9 mouse cellular contexts compared by ENCODE assay signal in the genomic region with DNA sequence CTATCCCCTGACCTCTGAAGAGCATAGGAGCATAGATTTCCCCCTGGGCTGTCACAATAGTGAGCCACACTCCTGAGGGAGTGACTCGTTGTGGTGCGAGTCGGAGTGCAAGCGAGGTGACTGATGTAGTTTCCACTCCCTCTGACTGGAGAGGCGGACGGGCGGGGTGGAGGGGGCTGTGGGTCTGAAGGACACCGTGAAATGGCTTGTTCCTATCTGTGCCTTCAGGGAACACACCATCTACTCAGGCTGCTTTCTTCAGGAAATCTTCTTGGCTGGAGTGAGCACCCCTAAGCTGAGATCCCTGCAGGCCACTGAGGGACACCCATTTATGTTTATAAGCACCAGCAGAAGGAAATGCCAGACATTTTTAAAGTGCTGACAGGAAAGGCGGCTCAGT. TPM values are rescaled to one million over a fixed set of nuclear protein-coding genes. Genes with fewer than 3 reads are reported as not detected.
DNase-seq lines count a peak whose midpoint lies in the region; ATAC-seq and TF ChIP-seq lines count a peak whose summit lies in the region.
"Had no signal": no experiment of that assay in that cellular context is flagged by ENCODE, and none has a peak within 500 bp of the region (broad histone marks: within the 10 kb centered on the region; RNA-seq: fewer than 3 reads in every experiment).

No protein-coding gene starts in this region.

- no peaks in the 10 kb centered on the region for H3K36me3 ChIP-seq in kidney, adult 2 months (ENCODE audit: control insufficient read depth, insufficient read depth, low read length)
- H3K36me3 ChIP-seq in heart, embryonic 13.5 days: no peaks in the 10 kb centered on the region
- H3K36me3 ChIP-seq in macrophage (ENCODE audit: inconsistent target): no peaks in the 10 kb centered on the region
- H3K36me3 ChIP-seq: G1E had no signal

- no peak for TF ChIP-seq CTCF in kidney, adult 2 months (conservative IDR thresholded peaks at IDR 0.05; ENCODE audit: insufficient read depth, insufficient read length, low read depth, low read length)

- H3K79me2 ChIP-seq in macrophage (ENCODE audit: inconsistent target): no peaks in the 10 kb centered on the region

- H3K4me2 ChIP-seq in heart, embryonic 13.5 days: peak overlapping the region; percentile 65

- H3K4me3 ChIP-seq in kidney, adult 2 months (ENCODE audit: insufficient read depth, low read depth, low read length): no peak overlapping the region
- peak overlapping the region; percentile 39; the same call in 1 of the 2 replicates for H3K4me3 ChIP-seq in heart, embryonic 13.5 days
- H3K4me3 ChIP-seq in macrophage (ENCODE audit: inconsistent target): no peak overlapping the region

- ATAC-seq in heart, embryonic 13.5 days (ENCODE audit: extremely low read depth, insufficient number of reproducible peaks, low FRiP score, low TSS enrichment): no peak

- H3K4me1 ChIP-seq in kidney, adult 2 months (ENCODE audit: control insufficient read depth, insufficient read depth, low read length): no peaks in the 10 kb centered on the region
- H3K4me1 ChIP-seq in heart, embryonic 13.5 days: peaks cover 16% of the 10 kb centered on the region

- H3K9ac ChIP-seq in heart, embryonic 13.5 days: no peak overlapping the region; the same call in 1 of the 2 replicates

- TF ChIP-seq POLR2A in kidney, adult 2 months (IDR thresholded peaks at IDR 0.05; ENCODE audit: low read depth, low read length): no peak

- 34% methylated on average over 9 of the region's 9 CpGs for WGBS in kidney, adult 2 months
- WGBS in heart, embryonic 13.5 days: 10% methylated on average over 9 of the region's 9 CpGs
- 82% methylated on average over 6 of the region's 9 CpGs for WGBS in macrophage (ENCODE audit: missing documents)

- no peaks in the 10 kb centered on the region for H3K27me3 ChIP-seq in kidney, adult 2 months (replicated peaks; ENCODE audit: control insufficient read depth, insufficient read depth, low read length)
- H3K27me3 ChIP-seq in heart, embryonic 13.5 days (replicated peaks): peaks cover 67% of the 10 kb centered on the region

- H3K9me3 ChIP-seq in heart, embryonic 13.5 days: no peaks in the 10 kb centered on the region
- H3K9me3 ChIP-seq: G1E had no signal

- H3K27ac ChIP-seq in kidney, adult 2 months (ENCODE audit: insufficient read depth, low read depth, low read length): peak overlapping the region; percentile 3
- H3K27ac ChIP-seq in heart, embryonic 13.5 days (replicated peaks): no peak overlapping the region
- peak overlapping the region; percentile 64 for H3K27ac ChIP-seq in macrophage

- DNase-seq in kidney, adult 2 months: peak; percentile 49
- DNase-seq in kidney, postnatal 14 days: no peak
- DNase-seq in cerebellum, adult 9-11 months: peak; percentile 71
- DNase-seq in ovary, postnatal 10 days (ENCODE audit: low spot score): no peak
- DNase-seq in c-Kit-positive CD71-positive TER-119-positive erythroid progenitor cells, embryonic 14.5 days (ENCODE audit: low spot score): no peak
- no peak for DNase-seq in adipocyte (ENCODE audit: low spot score)

RNA-seq across cellular contexts. Expression of a gene that starts 8.7 kb away (rescaled TPM):
- 0.46 TPM in 1 of 2 replicates, not detected in the other for polyA plus RNA-seq in kidney, adult 2 months (2012; rRNA removed)
- polyA plus RNA-seq in heart, embryonic 13.5 days (2015; fragmentation: Nextera tagmentation; extraction: Ambion mirVana): not detected in 2 replicates
- total RNA-seq in macrophage (2018; cell fraction: chromatin; rRNA removed): not detected
- not detected for total RNA-seq in macrophage (2018; cell fraction: cytosol; rRNA removed)
- total RNA-seq in macrophage (2018; cell fraction: nucleus; rRNA removed): not detected
- polyA plus RNA-seq in macrophage (2018): not detected in 3 replicates
- total RNA-seq: G1E had no signal
- polyA plus RNA-seq: G1E had no signal

RNA-seq across cellular contexts. Expression of a gene that starts 24.5 kb away (rescaled TPM):
- 0.15 and 0.33 TPM in 2 replicates for polyA plus RNA-seq in kidney, adult 2 months (2012; rRNA removed)
- 0.15 and 0.17 TPM in 2 replicates for polyA plus RNA-seq in heart, embryonic 13.5 days (2015; fragmentation: Nextera tagmentation; extraction: Ambion mirVana)
- total RNA-seq in macrophage (2018; cell fraction: chromatin; rRNA removed): not detected
- total RNA-seq in macrophage (2018; cell fraction: cytosol; rRNA removed): under 1 TPM in 5 of 26 experiments, not detected in 21; 0.04 to 0.10 (median 0.06) TPM
- total RNA-seq in macrophage (2018; cell fraction: nucleus; rRNA removed): not detected
- polyA plus RNA-seq in macrophage (2018): 0.10 TPM in 1 of 3 replicates, not detected in the others
- polyA plus RNA-seq: G1E had no signal

RNA-seq across cellular contexts. Expression of a gene that starts 25.3 kb away (rescaled TPM):
- 4.2 and 6.3 TPM in 2 replicates for polyA plus RNA-seq in kidney, adult 2 months (2012; rRNA removed)
- polyA plus RNA-seq in heart, embryonic 13.5 days (2015; fragmentation: Nextera tagmentation; extraction: Ambion mirVana): 0.29 and 0.32 TPM in 2 replicates
- total RNA-seq in macrophage (2018; cell fraction: chromatin; rRNA removed): under 1 TPM in 4 of 26 experiments, not detected in 22; 0.44 to 0.57 (median 0.46) TPM
- under 1 TPM in 14 of 26 experiments, not detected in 12; 0.06 to 0.30 (median 0.18) TPM for total RNA-seq in macrophage (2018; cell fraction: cytosol; rRNA removed)
- total RNA-seq in macrophage (2018; cell fraction: nucleus; rRNA removed): 1 to 10 TPM in 1 of 26 experiments, under 1 TPM in 10, not detected in 15; 0.24 to 1.2 (median 0.49) TPM
- polyA plus RNA-seq in macrophage (2018): 0.17 to 0.25 TPM in 2 of 3 replicates, not detected in the other

RNA-seq across cellular contexts. Expression of a gene that starts 30.4 kb away (rescaled TPM):
- polyA plus RNA-seq in kidney, adult 2 months (2012; rRNA removed): 135 and 145 TPM in 2 replicates
- polyA plus RNA-seq in heart, embryonic 13.5 days (2015; fragmentation: Nextera tagmentation; extraction: Ambion mirVana): 151 and 166 TPM in 2 replicates
- 100 to 1,000 TPM; 229 to 414 (median 301) TPM for total RNA-seq in macrophage (2018; cell fraction: chromatin; rRNA removed)
- total RNA-seq in macrophage (2018; cell fraction: cytosol; rRNA removed): 100 to 1,000 TPM; 114 to 160 (median 137) TPM
- 100 to 1,000 TPM; 130 to 231 (median 195) TPM for total RNA-seq in macrophage (2018; cell fraction: nucleus; rRNA removed)
- polyA plus RNA-seq in macrophage (2018): 62.0 to 139 TPM (median 129 TPM) in 3 replicates

RNA-seq across cellular contexts. Expression of a gene that starts 39.0 kb away (rescaled TPM):
- 4.2 and 6.6 TPM in 2 replicates for polyA plus RNA-seq in kidney, adult 2 months (2012; rRNA removed)
- 18.8 and 23.1 TPM in 2 replicates for polyA plus RNA-seq in heart, embryonic 13.5 days (2015; fragmentation: Nextera tagmentation; extraction: Ambion mirVana)
- total RNA-seq in macrophage (2018; cell fraction: chromatin; rRNA removed): 10 to 100 TPM in 9 of 26 experiments, 1 to 10 TPM in 17; 1.5 to 19.1 (median 7.0) TPM
- 1 to 10 TPM; 1.4 to 4.0 (median 2.1) TPM for total RNA-seq in macrophage (2018; cell fraction: cytosol; rRNA removed)
- total RNA-seq in macrophage (2018; cell fraction: nucleus; rRNA removed): 10 to 100 TPM in 4 of 26 experiments, 1 to 10 TPM in 22; 1.4 to 37.0 (median 4.8) TPM
- 3.9 to 23.5 TPM (median 19.4 TPM) in 3 replicates for polyA plus RNA-seq in macrophage (2018)

Comparison
In these comparisons a context has a peak if more than half of its experiments do, and no peak if none do; other contexts are left out.
1. DNase-seq: peak in kidney, adult 2 months (single experiment) and cerebellum, adult 9-11 months (single experiment); none in kidney, postnatal 14 days (single experiment), ovary, postnatal 10 days (single experiment), c-Kit-positive CD71-positive TER-119-positive erythroid progenitor cells, embryonic 14.5 days (single experiment) and adipocyte (single experiment).